ENCODE assay signal across 22 mouse cellular contexts in genomic region chr7:136942414-136942813, GRCm38 (mm10).
"Had no signal": no experiment of that assay in that cellular context is flagged by ENCODE, and none has a peak within 500 bp of the region (broad histone marks: within the 10 kb centered on the region; RNA-seq: fewer than 3 reads in every experiment).

No protein-coding gene starts in this region.

- H3K4me1 ChIP-seq: hindbrain, embryonic 13.5 days; hindbrain, embryonic 15.5 days; limb, embryonic 12.5 days; liver, embryonic 13.5 days; liver, embryonic 15.5 days had no signal

- H3K4me3 ChIP-seq: gastrocnemius, adult 2 months; heart, embryonic 10.5 days; heart, embryonic 12.5 days; hindbrain, embryonic 13.5 days; hindbrain, embryonic 15.5 days; layer of hippocampus, adult 2 months; left cerebral cortex, adult 2 months; limb, embryonic 10.5 days; limb, embryonic 12.5 days; liver, embryonic 13.5 days; liver, embryonic 15.5 days had no signal

- H3K36me3 ChIP-seq: heart, embryonic 10.5 days; heart, embryonic 12.5 days; hindbrain, embryonic 13.5 days; hindbrain, embryonic 15.5 days; limb, embryonic 10.5 days; limb, embryonic 12.5 days; liver, embryonic 13.5 days; liver, embryonic 15.5 days had no signal

- H3K4me2 ChIP-seq: heart, embryonic 12.5 days; hindbrain, embryonic 13.5 days; hindbrain, embryonic 15.5 days; limb, embryonic 12.5 days; liver, embryonic 11.5 days; liver, embryonic 13.5 days; liver, embryonic 15.5 days had no signal

- DNase-seq: gastrocnemius, adult 2 months; gastrocnemius, postnatal 10 days; gastrocnemius, postnatal 25 days; heart, postnatal 10 days; kidney, adult 18-20 months; kidney, adult 8-10 months; kidney, postnatal 10 days; kidney, postnatal 25 days; kidney, postnatal 4 days; liver; liver, embryonic 13.5 days had no signal

- H3K9me3 ChIP-seq: heart, embryonic 10.5 days; heart, embryonic 12.5 days; hindbrain, embryonic 13.5 days; hindbrain, embryonic 15.5 days; limb, embryonic 10.5 days; limb, embryonic 12.5 days; liver, embryonic 13.5 days; liver, embryonic 15.5 days had no signal

- H3K27ac ChIP-seq: gastrocnemius, adult 2 months; heart, embryonic 10.5 days; hindbrain, embryonic 13.5 days; hindbrain, embryonic 15.5 days; hindbrain, postnatal 0 days; layer of hippocampus, adult 2 months; left cerebral cortex, adult 2 months; limb, embryonic 10.5 days; limb, embryonic 12.5 days; liver, embryonic 13.5 days; liver, embryonic 15.5 days had no signal

- H3K27me3 ChIP-seq: hindbrain, embryonic 15.5 days; limb, embryonic 12.5 days; liver, embryonic 13.5 days; liver, embryonic 15.5 days had no signal

- H3K9ac ChIP-seq: heart, embryonic 12.5 days; hindbrain, embryonic 13.5 days; hindbrain, embryonic 15.5 days; limb, embryonic 12.5 days; liver, embryonic 13.5 days; liver, embryonic 15.5 days had no signal
